Mouse (Mus musculus) MEL (cell line): ENCODE data around the gene Tsnaxip1. TPM values are rescaled to one million over a fixed set of nuclear protein-coding genes. Genes with fewer than 3 reads are reported as not detected.

Experiments
- DNase-seq: peaks from one replicate; pipeline ENCODE4 v3.0.0; 2011; ENCODE audit warnings: low read depth, low spot score
- H3K27ac ChIP-seq: 2 replicates; pipeline ENCODE4 v1.5.1; 2012; ENCODE audit warnings: low read depth, mild to moderate bottlenecking, control low read depth, low read length, moderate library complexity; ENCODE audit not compliant: control insufficient read depth
- H3K27me3 ChIP-seq, 2 experiments: fragments of 150-350 bp in 1 of 2; sonication (generic) in 1 of 2; 2 replicates each; pipeline ENCODE4 v1.6.1; 2012; ENCODE audit warnings: low read length in 2 of 2, mild to moderate bottlenecking in 2 of 2, improper control_type of control experiment in 1 of 2, moderate library complexity in 1 of 2; ENCODE audit not compliant: insufficient read depth in 2 of 2, control insufficient read depth in 1 of 2
- H3K36me3 ChIP-seq, 2 experiments: 2 replicates each; pipeline ENCODE4 v1.6.1; 2012 to 2014; ENCODE audit warnings: low read length in 2 of 2, improper control_type of control experiment in 1 of 2, inconsistent platforms in 1 of 2, mild to moderate bottlenecking in 1 of 2; ENCODE audit not compliant: insufficient read depth in 2 of 2, control insufficient read depth in 1 of 2
- H3K4me1 ChIP-seq, 2 experiments: fragments of 150-350 bp in 1 of 2; sonication (generic) in 1 of 2; 2 replicates each; pipeline ENCODE4 v1.6.1; 2012; ENCODE audit warnings: low read length in 2 of 2, improper control_type of control experiment in 1 of 2, mild to moderate bottlenecking in 1 of 2; ENCODE audit not compliant: insufficient read depth in 2 of 2, control insufficient read depth in 1 of 2
- H3K4me3 ChIP-seq, 2 experiments: fragments of 150-350 bp in 1 of 2; sonication (generic) in 1 of 2; 2 replicates each; pipeline ENCODE4 v1.5.1; 2012; ENCODE audit warnings: low read depth in 2 of 2, low read length in 2 of 2, mild to moderate bottlenecking in 2 of 2, moderate library complexity in 2 of 2, control low read depth in 1 of 2, improper control_type of control experiment in 1 of 2; ENCODE audit not compliant: control insufficient read depth in 1 of 2, insufficient read depth in 1 of 2
- H3K79me2 ChIP-seq: 2 replicates; pipeline ENCODE4 v1.6.1; 2012; ENCODE audit warnings: mild to moderate bottlenecking, low read length, moderate library complexity; ENCODE audit not compliant: control insufficient read depth, poor library complexity, insufficient read depth
- H3K9ac ChIP-seq: 2 replicates; pipeline ENCODE4 v1.6.1; 2012; ENCODE audit warnings: low read depth, mild to moderate bottlenecking, control low read depth, low read length, moderate library complexity; ENCODE audit not compliant: control insufficient read depth, poor library complexity, severe bottlenecking
- H3K9me3 ChIP-seq: fragments of 150-350 bp; sonication (generic); replicated peaks from 2 replicates; pipeline ENCODE4 v1.6.1; 2012; ENCODE audit warnings: mild to moderate bottlenecking, low read length, improper control_type of control experiment, moderate library complexity; ENCODE audit not compliant: insufficient read depth
- CHD1 ChIP-seq: IDR thresholded peaks from 2 replicates; pipeline ENCODE4 v1.6.1; 2012; ENCODE audit warnings: low read depth, mild to moderate bottlenecking, inconsistent platforms, low read length, improper control_type of control experiment
- CHD2 ChIP-seq: IDR thresholded peaks from 2 replicates; pipeline ENCODE4 v1.6.1; 2011; ENCODE audit warnings: low read length, improper control_type of control experiment
- CTCF ChIP-seq, 3 experiments: IDR thresholded peaks in 2 of 3; conservative IDR thresholded peaks in 1 of 3; 2 replicates each; pipeline ENCODE4 v1.5.1; 2011 to 2012; ENCODE audit warnings: low read length in 3 of 3, low read depth in 2 of 3, mild to moderate bottlenecking in 2 of 3, improper control_type of control experiment in 1 of 3, inconsistent platforms in 1 of 3, mixed read lengths in 1 of 3, moderate library complexity in 1 of 3; ENCODE audit not compliant: control insufficient read depth in 1 of 3, insufficient read depth in 1 of 3, poor library complexity in 1 of 3, severe bottlenecking in 1 of 3
- E2F4 ChIP-seq: IDR thresholded peaks from 2 replicates; pipeline ENCODE4 v1.6.1; 2011; ENCODE audit warnings: low read depth, low read length, improper control_type of control experiment, borderline replicate concordance
- EP300 ChIP-seq, 2 experiments: IDR thresholded peaks; 2 replicates each; pipeline ENCODE4 v1.6.1; 2011; ENCODE audit warnings: improper control_type of control experiment in 2 of 2, low read length in 2 of 2, low read depth in 1 of 2, mild to moderate bottlenecking in 1 of 2
- ETS1 ChIP-seq: IDR thresholded peaks from 2 replicates; pipeline ENCODE4 v1.6.1; 2012; ENCODE audit warnings: low read depth, mild to moderate bottlenecking, inconsistent platforms, low read length, improper control_type of control experiment, moderate library complexity
- GABPA ChIP-seq: IDR thresholded peaks from 2 replicates; pipeline ENCODE4 v1.6.1; 2012; ENCODE audit warnings: low read depth, mild to moderate bottlenecking, inconsistent platforms, low read length, improper control_type of control experiment, moderate library complexity
- GATA1 ChIP-seq: IDR thresholded peaks from 2 replicates; pipeline ENCODE4 v1.6.1; 2011; ENCODE audit warnings: low read depth, low read length, improper control_type of control experiment
- HCFC1 ChIP-seq: IDR thresholded peaks from 2 replicates; pipeline ENCODE4 v1.6.1; 2012; ENCODE audit warnings: low read depth, mild to moderate bottlenecking, inconsistent platforms, low read length, improper control_type of control experiment, moderate library complexity
- JUND ChIP-seq: IDR thresholded peaks from 2 replicates; pipeline ENCODE4 v1.6.1; 2011; ENCODE audit warnings: low read depth, mild to moderate bottlenecking, improper control_type of control experiment, low read length
- MEF2A ChIP-seq: IDR thresholded peaks from 2 replicates; pipeline ENCODE4 v1.6.1; 2014; ENCODE audit warnings: low read depth, mild to moderate bottlenecking, inconsistent platforms, low read length, improper control_type of control experiment; ENCODE audit not compliant: poor library complexity, insufficient replicate concordance, severe bottlenecking; ENCODE audit errors: extremely low read depth
- MYC ChIP-seq: IDR thresholded peaks from 2 replicates; pipeline ENCODE4 v1.6.1; 2011; ENCODE audit warnings: low read depth, mild to moderate bottlenecking, low read length, improper control_type of control experiment, moderate library complexity
- NRF1 ChIP-seq: IDR thresholded peaks from 2 replicates; pipeline ENCODE4 v1.6.1; 2014; ENCODE audit warnings: low read depth, mild to moderate bottlenecking, inconsistent platforms, low read length, improper control_type of control experiment, moderate library complexity; ENCODE audit not compliant: poor library complexity, insufficient read depth, severe bottlenecking
- POLR2A ChIP-seq, 2 experiments: IDR thresholded peaks; 2 replicates each; pipeline ENCODE4 v1.6.1; 2011 to 2012; ENCODE audit warnings: low read length in 2 of 2, mild to moderate bottlenecking in 2 of 2, control low read depth in 1 of 2, improper control_type of control experiment in 1 of 2, low read depth in 1 of 2, moderate library complexity in 1 of 2; ENCODE audit not compliant: control insufficient read depth in 1 of 2, insufficient read depth in 1 of 2, poor library complexity in 1 of 2
- POLR2AphosphoS2 ChIP-seq: IDR thresholded peaks from 2 replicates; pipeline ENCODE4 v1.6.1; 2011; ENCODE audit warnings: low read length, improper control_type of control experiment
- RAD21 ChIP-seq: IDR thresholded peaks from 2 replicates; pipeline ENCODE4 v1.6.1; 2011; ENCODE audit warnings: mild to moderate bottlenecking, low read depth, low read length, improper control_type of control experiment
- RCOR1 ChIP-seq: IDR thresholded peaks from 2 replicates; pipeline ENCODE4 v1.6.1; 2012; ENCODE audit warnings: low read depth, mild to moderate bottlenecking, inconsistent platforms, low read length, improper control_type of control experiment
- SMC3 ChIP-seq: IDR thresholded peaks from 2 replicates; pipeline ENCODE4 v1.6.1; 2011; ENCODE audit warnings: low read depth, low read length, improper control_type of control experiment
- TAL1 ChIP-seq: IDR thresholded peaks from 2 replicates; pipeline ENCODE4 v1.6.1; 2012; ENCODE audit warnings: mild to moderate bottlenecking, inconsistent platforms, low read length, moderate library complexity, mixed read lengths
- TCF12 ChIP-seq: IDR thresholded peaks from 2 replicates; pipeline ENCODE4 v1.6.1; 2014; ENCODE audit warnings: low read depth, mild to moderate bottlenecking, inconsistent platforms, low read length, improper control_type of control experiment, moderate library complexity
- UBTF ChIP-seq: IDR thresholded peaks from 2 replicates; pipeline ENCODE4 v1.6.1; 2012; ENCODE audit warnings: low read depth, mild to moderate bottlenecking, inconsistent platforms, low read length, improper control_type of control experiment, moderate library complexity, borderline replicate concordance; ENCODE audit not compliant: insufficient read depth
- USF1 ChIP-seq: IDR thresholded peaks from 2 replicates; pipeline ENCODE4 v1.6.1; 2014; ENCODE audit warnings: low read depth, mild to moderate bottlenecking, inconsistent platforms, low read length, improper control_type of control experiment, moderate library complexity
- USF2 ChIP-seq, 2 experiments: IDR thresholded peaks; 2 replicates each; pipeline ENCODE4 v1.6.1; 2011 to 2012; ENCODE audit warnings: improper control_type of control experiment in 2 of 2, low read length in 2 of 2, borderline replicate concordance in 1 of 2, inconsistent platforms in 1 of 2, low read depth in 1 of 2, mild to moderate bottlenecking in 1 of 2; ENCODE audit not compliant: insufficient read depth in 1 of 2
- ZC3H11A ChIP-seq: IDR thresholded peaks from 2 replicates; pipeline ENCODE4 v1.6.1; 2012; ENCODE audit warnings: low read depth, mild to moderate bottlenecking, inconsistent platforms, low read length, improper control_type of control experiment
- ZKSCAN1 ChIP-seq: IDR thresholded peaks from 2 replicates; pipeline ENCODE4 v1.6.1; 2012; ENCODE audit warnings: low read depth, mild to moderate bottlenecking, inconsistent platforms, low read length, improper control_type of control experiment, moderate library complexity
- ZMIZ1 ChIP-seq: IDR thresholded peaks from 2 replicates; pipeline ENCODE4 v1.6.1; 2012; ENCODE audit warnings: low read depth, mild to moderate bottlenecking, inconsistent platforms, low read length, improper control_type of control experiment, moderate library complexity
- ZNF384 ChIP-seq: IDR thresholded peaks from 2 replicates; pipeline ENCODE4 v1.6.1; 2012; ENCODE audit warnings: low read depth, mild to moderate bottlenecking, inconsistent platforms, low read length, improper control_type of control experiment
- polyA plus RNA-seq, 2 experiments: library from polyadenylated mRNA; stranded (reverse) in 1 of 2; unstranded in 1 of 2; fragments of >175 nt in 1 of 2; fragments of >200 nt in 1 of 2; gene quantifications; 2 replicates each; pipeline versions ENCODE4 v1.2.1 to v1.2.4; 2012; ENCODE audit warnings: low replicate concordance in 2 of 2, low read depth in 1 of 2; ENCODE audit not compliant: insufficient read length in 2 of 2, insufficient read depth in 1 of 2, missing spikeins in 1 of 2
- total RNA-seq: library from RNA; depleted of rRNA; stranded (reverse); fragments of 300-350 nt; gene quantifications from 2 replicates; pipeline ENCODE4 v1.2.3, GENCODE M21; 2012

Gene Tsnaxip1
- total and polyA plus RNA-seq, 3 experiments: 0.10 TPM; not detected in 2

GRCm38 (mm10) chr8:105812511-105812910 is 15.0 kb upstream of the Tsnaxip1 start:
- Histone ChIP-seq H3K4me1 (peaks cover 36 to 46% of the 10 kb centered on the region in 2 experiments), H3K27me3 (no peaks in the 10 kb centered on the region), H3K79me2 (0 out of 2 replicates have a peak, but pooled peaks cover 2% of the 10 kb centered on the region), H3K4me3 (no peak overlapping the region), H3K9me3 (no peaks in the 10 kb centered on the region), H3K9ac (no peak overlapping the region), H3K36me3 (peaks cover 1 to 53% of the 10 kb centered on the region in 2 experiments; a peak in 3 of 4 replicates), H3K27ac (no peak overlapping the region; the same call in 1 of the 2 replicates)
- no peak for TF ChIP-seq RCOR1
- no peak for TF ChIP-seq CHD2
- TF ChIP-seq POLR2AphosphoS2: no peak
- TF ChIP-seq ZNF384: no peak
- no peak for TF ChIP-seq RAD21
- TF ChIP-seq ETS1: no peak
- TF ChIP-seq JUND: no peak
- no peak for TF ChIP-seq POLR2A (IDR thresholded peaks at IDR 0.05; ENCODE audit: control insufficient read depth in 1 of 2, insufficient read depth in 1 of 2, low read depth in 1 of 2, low read length in 2 of 2, poor library complexity in 1 of 2)
- TF ChIP-seq E2F4: no peak
- no peak for TF ChIP-seq NRF1
- no peak for TF ChIP-seq ZKSCAN1
- TF ChIP-seq GATA1: no peak
- TF ChIP-seq TAL1: no peak
- TF ChIP-seq SMC3: no peak
- no peak for TF ChIP-seq HCFC1
- TF ChIP-seq EP300 (IDR thresholded peaks at IDR 0.05; ENCODE audit: low read depth in 1 of 2, low read length in 2 of 2): no peak
- no peak for TF ChIP-seq USF2 (IDR thresholded peaks at IDR 0.05; ENCODE audit: borderline replicate concordance in 1 of 2, insufficient read depth in 1 of 2, low read depth in 1 of 2, low read length in 2 of 2)
- TF ChIP-seq MEF2A: no peak
- TF ChIP-seq ZC3H11A: no peak
- DNase-seq: no peak

GRCm38 (mm10) chr8:105813241-105813640 is 14.3 kb upstream of the Tsnaxip1 start:
- no peak for DNase-seq
- Histone ChIP-seq H3K9me3 (no peaks in the 10 kb centered on the region), H3K4me1 (peaks cover 34 to 40% of the 10 kb centered on the region in 2 experiments), H3K79me2 (0 out of 2 replicates have a peak, but pooled peaks cover 2% of the 10 kb centered on the region), H3K9ac (no peak overlapping the region), H3K4me3 (no peak overlapping the region), H3K36me3 (peaks cover 1 to 46% of the 10 kb centered on the region in 2 experiments; a peak in 3 of 4 replicates), H3K27me3 (no peaks in the 10 kb centered on the region), H3K27ac (no peak overlapping the region)
- TF ChIP-seq CHD1 (no peak), CHD2 (no peak), UBTF (no peak), GATA1 (no peak), TCF12 (no peak), E2F4 (no peak), EP300 (IDR thresholded peaks at IDR 0.05; ENCODE audit: low read depth in 1 of 2, low read length in 2 of 2) (no peak), MYC (no peak), MEF2A (no peak), CTCF (IDR thresholded peaks at IDR 0.05 in 2 of 3, conservative IDR thresholded peaks at IDR 0.05 in 1 of 3; ENCODE audit: control insufficient read depth in 1 of 3, insufficient read depth in 1 of 3, low read depth in 2 of 3, low read length in 3 of 3, poor library complexity in 1 of 3, severe bottlenecking in 1 of 3) (no peak), POLR2AphosphoS2 (no peak), GABPA (no peak), USF1 (no peak), SMC3 (no peak), NRF1 (no peak), ZMIZ1 (no peak), RAD21 (no peak), ZKSCAN1 (no peak)
